Mouse (Mus musculus) forebrain, embryonic 14.5 days (tissue): ENCODE measurements at regions not wholly inside any gene's neighbourhood (a gene's known extent, or its start where the extent isn't known, plus 50 kb on each side); places are given as distances from the start of the nearest gene placed in this dataset.

Experiments used
- ATAC-seq: fragments of 200-750 bp; cut with Nextera tagmentation; 2 replicates; pipeline ENCODE4 v1.8.0; 2017; ENCODE audit warnings: mild to moderate bottlenecking, moderate library complexity
- DNase-seq: peaks from one replicate; pipeline ENCODE4 v3.0.0-alpha.2; 2015; ENCODE audit warnings: low spot score
- H3K27ac ChIP-seq: fragments of 300-500 bp; sonication (generic); 2 replicates; pipeline ENCODE4 v1.5.1; 2014; ENCODE audit warnings: low read depth, mild to moderate bottlenecking, control low read depth, low read length, moderate library complexity
- H3K27me3 ChIP-seq: fragments of 300-500 bp; sonication (generic); replicated peaks from 2 replicates; pipeline ENCODE4 v1.6.1; 2014; ENCODE audit warnings: low read length, control low read depth, mixed read lengths; ENCODE audit not compliant: control insufficient read depth, insufficient read depth
- H3K36me3 ChIP-seq: fragments of 300-500 bp; sonication (generic); 2 replicates; pipeline ENCODE4 v1.6.1; 2014; ENCODE audit warnings: low read length, control low read depth; ENCODE audit not compliant: control insufficient read depth, insufficient read depth
- H3K4me1 ChIP-seq: fragments of 300-500 bp; sonication (generic); 2 replicates; pipeline ENCODE4 v1.6.1; 2014; ENCODE audit warnings: antibody characterized with exemption, low read length, control low read depth; ENCODE audit not compliant: control insufficient read depth, insufficient read depth
- H3K4me2 ChIP-seq: fragments of 300-500 bp; sonication (generic); 2 replicates; pipeline ENCODE4 v1.6.1; 2014; ENCODE audit warnings: mild to moderate bottlenecking, control low read depth, low read length
- H3K4me3 ChIP-seq: fragments of 300-500 bp; sonication (generic); 2 replicates; pipeline ENCODE4 v1.5.1; 2014; ENCODE audit warnings: low read depth, low read length, control low read depth
- H3K9ac ChIP-seq: fragments of 300-500 bp; sonication (generic); 2 replicates; pipeline ENCODE4 v1.6.1; 2014; ENCODE audit warnings: mild to moderate bottlenecking, low read length, control low read depth, moderate library complexity
- H3K9me3 ChIP-seq: fragments of 300-500 bp; sonication (generic); replicated peaks from 2 replicates; pipeline ENCODE4 v1.6.1; 2016; ENCODE audit warnings: low read length, control low read depth, mixed read lengths; ENCODE audit not compliant: control insufficient read depth
- WGBS: fragments of 180-500 bp; shearing (Covaris S2); extraction: QIAGEN DNeasy Blood & Tissue Kit; methylation state at CpG from one replicate; pipeline ENCODE4 v1.1.7; 2014; 5-methylcytosine and 5-hydroxymethylcytosine counted together

DNA sequence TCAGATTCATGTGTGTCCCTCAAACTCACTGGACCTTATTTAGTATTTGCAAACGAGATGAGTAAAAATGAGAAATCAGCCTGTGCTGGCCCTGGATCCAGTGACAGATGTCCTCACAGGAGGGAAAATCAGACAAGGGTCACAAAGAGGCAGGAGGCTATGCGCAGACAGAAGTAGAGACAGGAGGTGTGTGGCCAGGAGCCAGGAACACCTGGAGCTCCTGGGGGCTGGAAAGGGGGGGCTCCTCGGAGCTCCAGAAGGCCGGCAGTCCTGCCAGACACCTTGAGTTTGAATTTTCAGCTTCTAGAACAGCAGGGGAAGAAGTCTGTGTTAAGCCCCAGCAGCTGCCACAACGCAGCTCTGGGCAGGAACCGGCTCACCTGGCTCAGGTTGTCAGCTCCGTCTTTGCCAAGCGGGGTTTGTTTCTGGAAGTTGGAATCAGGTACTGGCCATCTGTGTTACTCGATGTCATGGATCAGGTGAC is 53.7 kb upstream of the Lrpap1 start:
- Histone ChIP-seq H3K4me1 (peaks cover 8% of the 10 kb centered on the region), H3K9me3 (no peaks in the 10 kb centered on the region), H3K4me3 (no peak overlapping the region), H3K36me3 (no peaks in the 10 kb centered on the region), H3K9ac (no peak overlapping the region), H3K27me3 (no peaks in the 10 kb centered on the region), H3K27ac (peak overlapping the region; percentile 39; the same call in 1 of the 2 replicates), H3K4me2 (no peak overlapping the region)
- ATAC-seq = 0 out of 2 replicates have a peak, but pooled peaks have one; percentile 12
- DNase-seq = peak; percentile 46
- WGBS = 54% methylated on average over 9 of the region's 9 CpGs

DNA sequence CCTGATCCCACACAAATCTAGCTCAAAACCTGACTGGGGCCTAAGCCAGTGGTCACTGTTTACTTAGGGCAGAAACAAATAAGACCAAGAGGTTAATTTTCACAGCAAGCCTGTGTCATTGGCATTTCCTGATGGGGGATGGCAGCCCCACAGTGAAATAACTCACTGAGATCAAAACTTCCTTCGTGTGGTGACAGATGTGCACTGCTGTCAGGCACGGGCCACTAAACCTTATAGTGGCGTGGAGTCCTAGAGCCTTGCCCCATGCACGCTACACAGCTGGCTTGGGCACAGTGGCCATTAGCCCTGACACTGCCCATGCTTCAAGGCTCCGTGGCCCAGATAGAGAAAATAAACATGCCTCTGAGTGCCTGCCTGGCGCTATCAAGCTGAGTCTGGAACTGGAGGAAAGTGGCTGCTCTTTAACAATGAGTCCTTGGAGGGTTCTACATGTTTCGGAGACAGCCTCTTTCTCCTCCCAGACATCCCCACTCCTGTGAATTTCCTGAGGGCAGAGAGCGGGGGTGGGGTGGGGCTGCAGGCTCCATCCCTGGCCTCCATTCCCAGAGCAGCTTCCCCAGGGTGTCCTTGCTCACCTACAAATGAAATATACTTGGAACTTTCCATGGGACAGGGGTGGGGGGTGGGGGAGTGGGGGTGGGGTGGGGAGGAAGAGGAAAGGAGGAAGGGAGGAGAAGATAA is 52.9 kb upstream of the Lrpap1 start:
- Histone ChIP-seq H3K4me1 (peaks cover 8% of the 10 kb centered on the region), H3K27ac (no peak overlapping the region), H3K27me3 (no peaks in the 10 kb centered on the region), H3K9ac (no peak overlapping the region), H3K4me3 (no peak overlapping the region), H3K36me3 (no peaks in the 10 kb centered on the region), H3K9me3 (no peaks in the 10 kb centered on the region), H3K4me2 (no peak overlapping the region)
- ATAC-seq = no peak
- 65% methylated on average over 8 of the region's 8 CpGs for WGBS
- DNase-seq = no peak

DNA sequence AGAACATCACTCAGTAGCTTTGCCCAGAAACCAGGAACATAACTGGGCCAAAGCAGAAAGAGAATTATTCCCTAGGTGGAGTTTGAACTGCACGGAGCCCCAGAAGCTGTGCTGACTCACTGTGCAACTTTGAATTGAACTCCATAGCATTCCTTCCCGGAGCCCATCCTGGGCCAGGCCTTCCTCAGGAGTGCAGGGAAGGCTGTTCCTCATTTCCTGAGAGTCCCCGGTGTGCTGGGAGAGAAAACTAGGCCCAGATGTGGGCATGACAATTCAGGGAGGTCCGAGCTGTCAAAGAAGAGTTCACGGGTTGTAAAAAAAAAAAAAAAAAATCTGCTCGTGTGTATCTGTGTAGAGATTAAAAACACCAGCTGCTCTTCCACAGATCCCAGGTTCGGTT is 50.8 kb upstream of the Lrpap1 start:
- H3K36me3 ChIP-seq = no peaks in the 10 kb centered on the region
- H3K27ac ChIP-seq = no peak overlapping the region
- WGBS = 77% methylated on average over 7 of the region's 7 CpGs
- no peak overlapping the region for H3K4me2 ChIP-seq
- no peak overlapping the region for H3K9ac ChIP-seq
- H3K9me3 ChIP-seq = no peaks in the 10 kb centered on the region
- no peaks in the 10 kb centered on the region for H3K27me3 ChIP-seq
- peaks cover 8% of the 10 kb centered on the region for H3K4me1 ChIP-seq
- H3K4me3 ChIP-seq = no peak overlapping the region
- ATAC-seq (no peak), DNase-seq (no peak)

DNA sequence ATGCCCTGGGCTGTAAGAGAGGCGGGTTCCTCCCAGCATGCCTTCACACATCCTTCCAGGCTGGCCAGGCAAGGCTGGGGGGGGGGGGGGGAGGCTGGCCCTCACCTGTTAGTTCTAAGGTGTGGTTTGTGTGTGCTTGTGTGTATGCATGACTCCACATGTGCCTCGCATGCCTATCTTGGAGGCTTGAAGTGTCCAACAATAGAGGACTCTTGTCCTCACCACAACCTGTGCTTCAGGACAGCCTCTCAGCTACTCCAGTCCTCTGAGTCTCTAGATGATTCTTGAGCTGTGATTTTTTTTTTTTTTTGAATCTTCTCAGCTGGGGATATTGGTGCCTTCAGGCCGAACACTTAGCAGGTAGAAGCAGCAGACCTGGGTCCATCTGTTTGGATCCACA is 50.2 kb upstream of the Lrpap1 start:
- ATAC-seq = no peak
- WGBS = 77% methylated on average over 3 of the region's 3 CpGs
- Histone ChIP-seq H3K27me3 (no peaks in the 10 kb centered on the region), H3K36me3 (no peaks in the 10 kb centered on the region), H3K27ac (no peak overlapping the region), H3K4me2 (no peak overlapping the region), H3K4me3 (no peak overlapping the region), H3K9ac (no peak overlapping the region), H3K4me1 (peaks cover 8% of the 10 kb centered on the region), H3K9me3 (no peaks in the 10 kb centered on the region)
- DNase-seq = no peak
